Mouse (Mus musculus): Measurements from ENCODE around the gene Sidt2. TPM values are rescaled to one million over a fixed set of nuclear protein-coding genes. Genes with fewer than 3 reads are reported as not detected.
A peak's percentile ranks its signal among the peaks of the same experiment; 100 is the strongest.

Gene Sidt2
- polyA plus RNA-seq, 1 experiment from 2014 or later, result 34.5 TPM

GRCm38 (mm10) chr9:45936883-45937282 is 18.2 kb downstream of the Sidt2 start:
- no peak for ATAC-seq (ENCODE audit: insufficient number of reproducible peaks, insufficient read depth, low FRiP score, low TSS enrichment, low read depth)
- H3K27me3 ChIP-seq, result peaks cover 14% of the 10 kb centered on the region
- H3K4me1 ChIP-seq (replicated peaks), result peaks cover 13% of the 10 kb centered on the region
- WGBS, result 25% methylated on average over 3 of the region's 3 CpGs
- H3K9ac ChIP-seq (replicated peaks), result no peak overlapping the region
- H3K4me3 ChIP-seq (replicated peaks), result no peak overlapping the region
- H3K9me3 ChIP-seq, result no peaks in the 10 kb centered on the region
- H3K36me3 ChIP-seq, result peaks cover 40% of the 10 kb centered on the region
- H3K27ac ChIP-seq, result no peak overlapping the region
- H3K4me2 ChIP-seq, result no peak overlapping the region

DNA sequence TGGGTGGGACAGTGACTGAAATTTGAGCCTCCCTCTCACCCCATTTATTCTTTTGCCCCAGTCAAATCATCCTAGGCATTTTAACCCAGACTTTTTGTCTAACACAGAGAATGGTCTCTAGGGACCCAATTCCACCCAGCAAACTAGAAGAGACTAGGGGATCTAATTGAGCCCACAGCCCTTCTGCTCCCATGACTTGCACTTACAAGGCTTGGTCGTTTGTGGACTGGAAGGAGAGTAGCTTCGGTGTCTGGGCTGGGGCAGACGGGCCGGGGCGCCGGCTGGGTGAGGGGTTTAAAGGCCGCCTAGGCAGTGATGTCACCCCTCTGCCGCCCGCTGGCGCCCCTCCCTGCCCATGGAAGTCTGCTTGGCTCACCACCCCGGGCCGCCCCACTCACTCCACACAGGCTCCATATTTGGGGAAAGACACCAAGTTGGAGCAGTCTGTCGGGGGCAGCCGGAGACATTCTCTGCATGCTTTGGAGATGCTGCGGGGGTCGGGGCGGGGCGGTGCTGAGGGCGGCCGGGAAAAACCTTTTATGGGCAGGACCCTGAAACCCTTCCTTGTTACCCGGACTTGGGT is 19.3 kb downstream of the Sidt2 start, which contains the start of gene Tagln:
Tagln (minus strand) TSS at position 431 of the 583 bp plus-strand sequence.
- H3K4me1 ChIP-seq (replicated peaks), result peaks cover 13% of the 10 kb centered on the region
- H3K27ac ChIP-seq, result 0 out of 2 replicates have a peak within 1 kb of the TSS, but pooled peaks have one; percentile 2
- H3K27me3 ChIP-seq, result peaks cover 14% of the 10 kb centered on the region
- peak; percentile 32; the same call in 1 of the 2 replicates for ATAC-seq (ENCODE audit: insufficient number of reproducible peaks, insufficient read depth, low FRiP score, low TSS enrichment, low read depth)
- H3K4me3 ChIP-seq (replicated peaks), result peak within 1 kb of the TSS; percentile 32
- peak within 1 kb of the TSS; percentile 58 for H3K4me2 ChIP-seq
- WGBS, result 4% methylated on average over 21 of the region's 21 CpGs
- no peaks in the 10 kb centered on the region for H3K9me3 ChIP-seq
- peaks cover 37% of the 10 kb centered on the region for H3K36me3 ChIP-seq
- H3K9ac ChIP-seq (replicated peaks), result peak within 1 kb of the TSS; percentile 34; the same call in 1 of the 2 replicates

DNA sequence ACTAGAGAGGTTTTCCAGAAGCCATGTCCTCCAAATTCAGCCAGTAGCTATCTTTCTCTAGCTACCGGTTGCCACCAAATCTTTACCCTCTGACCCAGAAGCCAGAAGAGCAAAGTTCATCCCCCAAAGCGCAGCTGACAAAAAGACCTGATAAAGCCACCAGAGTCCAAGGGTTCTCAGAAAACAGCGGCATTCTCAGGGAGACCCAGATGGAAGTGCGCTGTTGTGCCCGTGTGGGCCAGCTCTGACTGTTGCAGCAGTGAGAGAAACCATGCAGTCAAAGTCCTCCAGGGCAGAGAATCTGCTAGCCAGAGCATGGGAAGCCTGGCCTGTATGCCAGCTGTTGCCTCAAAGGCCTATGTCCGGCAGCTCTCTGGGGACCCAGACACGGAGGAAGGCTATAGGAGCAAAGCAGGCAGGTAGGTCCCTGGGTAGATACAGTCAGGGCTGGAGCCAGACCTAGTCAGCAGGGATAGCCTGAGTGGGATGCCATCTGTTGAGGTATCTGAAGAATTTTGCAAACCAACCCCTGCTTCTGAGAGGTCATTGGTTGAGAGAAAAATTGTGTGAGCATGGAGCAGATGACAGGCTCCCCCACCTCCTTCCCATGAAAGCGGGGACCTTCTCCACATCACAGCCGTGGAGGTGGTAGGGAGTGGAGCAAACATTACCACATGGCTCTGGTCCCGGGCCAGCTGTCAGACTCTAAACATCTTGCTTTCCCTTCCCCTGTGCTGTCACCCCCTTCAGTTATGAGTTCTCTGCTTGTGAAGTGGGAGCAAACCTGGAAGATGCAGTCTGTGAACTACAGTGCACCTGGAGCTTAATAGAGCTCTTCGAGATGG is 22.3 kb downstream of the Sidt2 start:
- peaks cover 42% of the 10 kb centered on the region for H3K36me3 ChIP-seq
- H3K4me2 ChIP-seq, result no peak overlapping the region
- 71% methylated on average over 11 of the region's 11 CpGs for WGBS
- no peak overlapping the region for H3K9ac ChIP-seq (replicated peaks)
- peaks cover 13% of the 10 kb centered on the region for H3K4me1 ChIP-seq (replicated peaks)
- H3K4me3 ChIP-seq (replicated peaks), result no peak overlapping the region
- no peaks in the 10 kb centered on the region for H3K9me3 ChIP-seq
- peaks cover 14% of the 10 kb centered on the region for H3K27me3 ChIP-seq
- H3K27ac ChIP-seq, result no peak overlapping the region
- ATAC-seq (ENCODE audit: insufficient number of reproducible peaks, insufficient read depth, low FRiP score, low TSS enrichment, low read depth), result no peak

DNA sequence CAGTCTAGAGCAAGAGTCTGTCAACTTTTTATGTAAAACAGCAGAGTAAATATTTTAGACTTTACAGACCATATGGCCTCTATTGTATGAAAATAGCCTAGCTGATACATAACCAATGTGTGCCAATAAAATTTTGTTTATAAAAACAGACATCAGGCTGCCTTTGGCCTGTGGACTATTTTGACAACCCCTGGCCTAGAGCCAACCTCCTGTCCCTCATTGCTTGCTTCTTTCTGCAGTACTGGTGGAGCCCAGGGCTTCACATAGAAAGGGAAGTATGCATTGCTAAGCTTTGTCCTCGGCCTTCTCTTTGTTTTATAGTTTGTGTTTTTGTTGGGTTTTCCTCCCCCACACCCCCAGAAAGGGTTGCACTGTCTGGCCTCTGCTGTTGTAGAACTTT is 23.1 kb downstream of the Sidt2 start:
- H3K9me3 ChIP-seq, result no peaks in the 10 kb centered on the region
- no peak overlapping the region for H3K4me2 ChIP-seq
- peaks cover 13% of the 10 kb centered on the region for H3K4me1 ChIP-seq (replicated peaks)
- H3K27me3 ChIP-seq, result peaks cover 14% of the 10 kb centered on the region
- no peak overlapping the region for H3K9ac ChIP-seq (replicated peaks)
- peaks cover 46% of the 10 kb centered on the region for H3K36me3 ChIP-seq
- H3K27ac ChIP-seq, result no peak overlapping the region
- 73% methylated on average over 1 of the region's 1 CpGs for WGBS
- ATAC-seq (ENCODE audit: insufficient number of reproducible peaks, insufficient read depth, low FRiP score, low TSS enrichment, low read depth), result no peak
- H3K4me3 ChIP-seq (replicated peaks), result no peak overlapping the region

- H3K9me3 ChIP-seq, result no peaks in the 10 kb centered on the region
- peaks cover 65% of the 10 kb centered on the region for H3K36me3 ChIP-seq
- H3K27ac ChIP-seq, result no peak overlapping the region
- no peak overlapping the region for H3K4me2 ChIP-seq
- H3K9ac ChIP-seq (replicated peaks), result no peak overlapping the region
- no peaks in the 10 kb centered on the region; the same call in none of the 2 replicates for H3K4me1 ChIP-seq (replicated peaks)
- H3K4me3 ChIP-seq (replicated peaks), result no peak overlapping the region
- ATAC-seq (ENCODE audit: insufficient number of reproducible peaks, insufficient read depth, low FRiP score, low TSS enrichment, low read depth), result no peak
- WGBS, result 88% methylated on average over 5 of the region's 5 CpGs
- H3K27me3 ChIP-seq, result no peaks in the 10 kb centered on the region
Observed at GRCm38 (mm10) chr9:45929285-45929684, 25.8 kb downstream of the Sidt2 start.

- Histone ChIP-seq H3K36me3 (peaks cover 86% of the 10 kb centered on the region), H3K9ac (replicated peaks) (no peak overlapping the region), H3K4me1 (replicated peaks) (no peaks in the 10 kb centered on the region), H3K27ac (no peak overlapping the region), H3K4me2 (no peak overlapping the region), H3K27me3 (no peaks in the 10 kb centered on the region), H3K9me3 (no peaks in the 10 kb centered on the region), H3K4me3 (replicated peaks) (no peak overlapping the region)
- WGBS, result 79% methylated on average over 1 of the region's 1 CpGs
- no peak for ATAC-seq (ENCODE audit: insufficient number of reproducible peaks, insufficient read depth, low FRiP score, low TSS enrichment, low read depth)
Observed at GRCm38 (mm10) chr9:45919895-45920294, 35.2 kb downstream of the Sidt2 start.

- peaks cover 93% of the 10 kb centered on the region for H3K36me3 ChIP-seq
- H3K4me3 ChIP-seq (replicated peaks), result no peak overlapping the region
- no peak overlapping the region for H3K4me2 ChIP-seq
- H3K4me1 ChIP-seq (replicated peaks), result no peaks in the 10 kb centered on the region
- 92% methylated on average over 5 of the region's 5 CpGs for WGBS
- H3K27ac ChIP-seq, result no peak overlapping the region
- no peak overlapping the region for H3K9ac ChIP-seq (replicated peaks)
- no peaks in the 10 kb centered on the region for H3K27me3 ChIP-seq
- no peak for ATAC-seq (ENCODE audit: insufficient number of reproducible peaks, insufficient read depth, low FRiP score, low TSS enrichment, low read depth)
- no peaks in the 10 kb centered on the region for H3K9me3 ChIP-seq
Observed at GRCm38 (mm10) chr9:45917041-45917934, 37.8 kb downstream of the Sidt2 start.

- WGBS, result 90% methylated on average over 2 of the region's 2 CpGs
- no peak overlapping the region for H3K9ac ChIP-seq (replicated peaks)
- H3K27me3 ChIP-seq, result no peaks in the 10 kb centered on the region
- no peak overlapping the region for H3K4me3 ChIP-seq (replicated peaks)
- H3K27ac ChIP-seq, result no peak overlapping the region
- peaks cover 94% of the 10 kb centered on the region for H3K36me3 ChIP-seq
- no peak overlapping the region for H3K4me2 ChIP-seq
- no peaks in the 10 kb centered on the region for H3K9me3 ChIP-seq
- H3K4me1 ChIP-seq (replicated peaks), result no peaks in the 10 kb centered on the region
- no peak for ATAC-seq (ENCODE audit: insufficient number of reproducible peaks, insufficient read depth, low FRiP score, low TSS enrichment, low read depth)
Observed at GRCm38 (mm10) chr9:45915659-45916058, 39.4 kb downstream of the Sidt2 start.

- H3K36me3 ChIP-seq, result peaks cover 80% of the 10 kb centered on the region
- no peak overlapping the region for H3K4me2 ChIP-seq
- ATAC-seq (ENCODE audit: insufficient number of reproducible peaks, insufficient read depth, low FRiP score, low TSS enrichment, low read depth), result no peak
- no peak overlapping the region for H3K27ac ChIP-seq
- H3K4me1 ChIP-seq (replicated peaks), result peaks cover 10% of the 10 kb centered on the region
- no peak overlapping the region for H3K9ac ChIP-seq (replicated peaks)
- no peak overlapping the region for H3K4me3 ChIP-seq (replicated peaks)
- no peaks in the 10 kb centered on the region for H3K9me3 ChIP-seq
- no peaks in the 10 kb centered on the region for H3K27me3 ChIP-seq
- 73% methylated on average over 1 of the region's 1 CpGs for WGBS
Observed at GRCm38 (mm10) chr9:45911673-45912072, 43.4 kb downstream of the Sidt2 start.

- no peak overlapping the region for H3K4me3 ChIP-seq (replicated peaks)
- H3K36me3 ChIP-seq, result peaks cover 73% of the 10 kb centered on the region
- H3K9ac ChIP-seq (replicated peaks), result no peak overlapping the region
- no peaks in the 10 kb centered on the region for H3K9me3 ChIP-seq
- no peak overlapping the region for H3K4me2 ChIP-seq
- peaks cover 10% of the 10 kb centered on the region for H3K4me1 ChIP-seq (replicated peaks)
- WGBS, result 97% methylated on average over 3 of the region's 3 CpGs
- no peak overlapping the region for H3K27ac ChIP-seq
- no peak for ATAC-seq (ENCODE audit: insufficient number of reproducible peaks, insufficient read depth, low FRiP score, low TSS enrichment, low read depth)
- no peaks in the 10 kb centered on the region for H3K27me3 ChIP-seq
Observed at GRCm38 (mm10) chr9:45910995-45911394, 44.1 kb downstream of the Sidt2 start.

- Histone ChIP-seq H3K4me1 (replicated peaks) (peaks cover 22% of the 10 kb centered on the region), H3K27me3 (no peaks in the 10 kb centered on the region), H3K4me3 (replicated peaks) (peak overlapping the region; percentile 92), H3K36me3 (peaks cover 52% of the 10 kb centered on the region), H3K4me2 (peak overlapping the region; percentile 76), H3K9ac (replicated peaks) (peak overlapping the region; percentile 93), H3K27ac (peak overlapping the region; percentile 45; the same call in 1 of the 2 replicates), H3K9me3 (no peaks in the 10 kb centered on the region)
- peak; percentile 23; the same call in 1 of the 2 replicates for ATAC-seq (ENCODE audit: insufficient number of reproducible peaks, insufficient read depth, low FRiP score, low TSS enrichment, low read depth)
- under 1% methylated on average over 19 of the region's 19 CpGs for WGBS
Observed at GRCm38 (mm10) chr9:45907078-45907428, 48.0 kb downstream of the Sidt2 start.
